Mouse (Mus musculus): ENCODE data around the gene Taar7a. TPM values are rescaled to one million over a fixed set of nuclear protein-coding genes. Genes with fewer than 3 reads are reported as not detected.

Gene Taar7a
- not detected for total RNA-seq (2021)
- long read RNA-seq, experiment 1: 0 reads
- long read RNA-seq, experiment 2: 0 reads

DNA sequence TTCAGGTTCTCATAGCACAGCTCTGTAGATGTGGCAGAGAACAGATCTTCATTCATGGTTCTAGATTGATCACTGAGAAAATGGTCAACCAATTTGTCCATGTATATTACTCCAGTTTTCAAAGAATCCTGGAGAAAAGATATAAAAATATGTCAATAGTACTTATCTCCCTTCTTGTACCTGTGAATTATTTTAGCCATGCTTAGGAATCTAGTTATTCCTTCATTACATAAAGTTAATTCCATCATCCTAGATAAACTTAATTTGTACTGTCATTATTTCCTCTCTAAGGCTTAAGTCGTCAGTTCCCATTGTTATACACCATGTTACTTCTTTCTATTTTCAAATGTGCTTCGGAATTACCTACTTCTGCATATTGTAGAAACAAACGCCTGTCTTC is at the start of gene Taar7a:
Gene Taar7a (minus strand): TSS at position 101 of the 400 bp plus-strand sequence.
- no peak for DNase-seq (ENCODE audit: low spot score)

DNA sequence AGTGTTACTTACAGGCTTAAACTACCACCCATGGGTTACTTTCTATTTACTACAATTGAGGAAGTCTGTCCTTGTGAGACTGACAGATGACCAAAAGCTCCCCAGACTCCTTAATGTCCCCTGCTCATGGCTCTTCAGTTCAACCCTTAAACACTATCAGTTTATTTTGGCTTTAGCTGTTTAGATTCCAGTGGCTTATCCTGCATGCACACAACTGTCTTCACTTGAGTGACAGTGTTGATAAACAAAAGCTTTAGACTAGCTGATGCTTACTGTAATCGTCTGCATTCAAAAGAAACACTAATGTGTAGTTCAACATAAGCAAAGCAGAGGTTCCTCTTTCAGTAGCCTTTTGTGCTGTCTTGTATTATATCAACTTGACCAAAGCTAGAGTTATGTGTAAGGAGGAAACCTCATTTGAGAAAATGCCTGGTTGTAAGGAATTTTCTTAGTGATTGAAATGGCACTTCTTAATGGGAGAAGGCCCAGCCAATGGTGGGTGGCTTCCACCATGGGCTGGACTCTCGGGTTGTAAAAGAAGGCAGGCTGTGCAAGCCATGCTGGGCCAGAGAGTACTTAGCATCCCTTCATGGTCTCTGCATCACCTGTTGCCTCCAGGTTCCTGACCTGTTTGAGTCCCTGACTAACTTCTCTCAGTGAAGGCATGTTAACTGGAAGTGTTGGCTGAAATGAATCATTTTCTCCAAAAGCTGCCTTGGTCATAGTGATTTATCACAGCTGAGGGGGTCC is 47.0 kb upstream of the Taar7a start:
- DNase-seq (ENCODE audit: low spot score): no peak

DNA sequence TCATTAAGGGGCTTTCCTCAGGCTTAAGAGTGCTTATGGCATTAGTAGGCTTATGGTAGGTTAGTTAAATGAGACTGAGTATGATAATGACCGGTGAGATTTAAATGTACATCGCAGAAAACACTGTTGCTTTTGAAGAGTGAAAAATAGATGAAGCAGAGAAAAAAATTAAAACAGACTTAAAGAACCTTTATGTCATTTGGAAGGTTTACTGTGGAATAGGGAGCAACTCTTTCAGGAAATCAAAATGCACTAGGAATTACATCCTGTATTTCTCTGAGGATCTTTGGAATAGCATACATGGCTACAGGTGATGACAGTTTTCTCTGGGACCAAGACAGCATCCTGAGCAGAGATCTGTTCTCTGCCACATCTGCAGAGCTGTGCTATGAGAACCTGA is 44.0 kb upstream of the Taar7a start, which contains the start of gene Taar7e:
Gene Taar7e (plus strand): TSS at position 301 of the 400 bp plus-strand sequence.
- DNase-seq (ENCODE audit: low spot score): no peak

DNA sequence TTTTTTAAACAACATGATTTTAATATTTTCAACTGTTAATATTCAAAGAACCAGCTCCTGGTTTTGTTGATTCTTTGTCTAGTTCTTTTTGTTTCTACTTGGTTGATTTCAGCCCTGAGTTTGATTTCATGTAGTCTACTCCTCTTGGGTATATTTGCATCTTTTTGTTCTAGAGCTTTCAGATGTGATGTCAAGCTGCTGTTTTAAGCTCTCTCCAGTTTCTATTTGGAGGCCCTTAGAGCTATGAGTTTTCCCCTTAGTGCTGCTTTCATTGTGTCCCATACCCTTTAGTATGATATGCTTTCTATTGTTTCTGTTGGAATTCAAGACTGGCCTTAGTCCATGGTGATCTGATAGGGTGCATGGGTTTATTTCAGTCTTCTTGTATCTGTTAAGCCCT is 38.1 kb upstream of the Taar7a start:
- no peak for DNase-seq (ENCODE audit: low spot score)

DNA sequence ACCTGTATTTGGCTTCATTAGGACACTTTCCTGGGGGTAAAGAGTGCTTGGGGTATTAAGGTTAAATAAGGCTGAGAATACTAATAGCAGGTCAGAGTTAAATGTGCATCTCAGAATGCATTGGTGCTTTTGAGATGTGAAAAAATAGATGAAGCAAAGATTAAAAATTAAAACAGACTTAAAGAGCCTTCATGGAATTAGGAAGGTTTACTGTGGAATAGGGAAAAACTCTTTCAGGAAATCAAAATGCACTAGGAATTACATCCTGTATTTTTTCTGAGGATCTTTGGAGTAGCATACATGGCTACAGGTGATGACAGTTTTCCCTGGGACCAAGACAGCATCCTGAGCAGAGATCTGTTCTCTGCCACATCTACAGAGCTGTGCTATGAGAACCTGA is 33.6 kb upstream of the Taar7a start, which contains the start of gene Taar7d:
Gene Taar7d (plus strand): TSS at position 301 of the 400 bp plus-strand sequence.
- DNase-seq (ENCODE audit: low spot score): no peak

DNA sequence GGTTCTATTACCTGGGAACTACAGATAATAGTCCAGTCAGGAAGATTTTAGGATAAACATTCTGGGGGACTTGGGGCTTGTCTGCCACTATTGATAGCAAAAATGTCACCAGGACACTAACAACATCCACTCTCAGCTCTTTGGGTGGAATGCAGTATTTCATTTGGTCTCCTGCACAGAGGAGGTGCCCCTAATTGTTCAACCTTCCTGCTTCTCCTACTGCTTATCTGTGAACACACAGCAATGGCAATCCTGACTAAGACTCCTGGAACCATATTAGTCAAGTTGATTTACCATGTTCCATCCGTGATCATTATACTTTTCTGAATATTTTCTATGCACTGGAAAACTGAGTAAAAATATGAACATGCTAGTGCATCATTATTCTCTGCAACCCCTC is 14.9 kb upstream of the Taar7a start:
- no peak for DNase-seq (ENCODE audit: low spot score)

DNA sequence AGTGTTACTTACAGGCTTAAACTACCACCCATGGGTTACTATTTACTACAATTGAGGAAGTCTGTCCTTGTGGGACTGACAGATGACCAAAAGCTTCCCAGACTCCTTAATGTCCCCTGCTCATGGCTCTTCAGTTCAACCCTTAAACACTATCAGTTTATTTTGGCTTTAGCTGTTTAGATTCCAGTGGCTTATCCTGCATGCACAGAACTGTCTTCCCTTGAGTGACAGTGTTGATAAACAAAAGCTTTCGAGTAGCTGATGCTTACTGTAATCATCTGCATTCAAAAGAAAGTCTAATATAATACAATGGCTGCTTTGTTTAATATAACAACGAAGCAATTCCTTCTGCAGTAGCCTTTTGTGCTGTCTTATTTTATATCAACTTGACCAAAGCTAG is 13.8 kb upstream of the Taar7a start:
- no peak for DNase-seq (ENCODE audit: low spot score)

DNA sequence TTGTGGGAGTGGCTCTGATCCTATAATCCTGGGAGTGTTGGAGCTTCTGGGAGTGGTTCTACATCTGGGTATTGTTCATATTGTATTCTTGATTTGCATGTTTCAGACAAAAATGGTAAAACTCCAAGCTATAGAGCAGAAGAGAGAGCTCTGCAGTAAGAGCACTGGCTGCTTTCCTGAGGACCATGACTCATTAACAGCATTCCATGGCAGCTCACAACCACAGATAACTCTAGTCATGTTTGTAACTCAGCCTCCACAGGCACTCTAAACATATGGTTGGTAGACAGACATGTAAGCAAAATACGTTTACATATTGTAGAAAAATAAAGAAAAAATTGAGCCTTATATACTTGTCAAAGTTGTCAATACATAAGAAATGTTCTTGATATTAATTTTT is 13.2 kb upstream of the Taar7a start:
- no peak for DNase-seq (ENCODE audit: low spot score)

DNA sequence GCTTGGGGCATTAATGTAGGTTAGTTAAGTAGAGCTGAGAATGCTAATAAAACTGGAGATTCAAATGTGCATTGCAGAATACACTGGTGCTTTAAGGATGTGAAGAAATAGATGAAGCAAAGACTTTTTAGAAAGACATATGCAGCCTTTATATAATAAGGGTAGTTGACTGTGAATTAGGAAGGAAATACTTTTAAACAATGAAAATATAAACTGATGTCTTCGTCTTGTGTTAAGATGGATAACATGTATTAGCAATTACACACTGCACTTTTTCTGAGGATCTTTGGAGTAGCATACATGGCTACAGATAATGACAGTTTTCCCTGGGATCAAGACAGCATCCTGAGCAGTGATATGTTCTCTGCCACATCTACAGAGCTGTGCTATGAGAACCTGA is 6.4 kb upstream of the Taar7a start, which contains the start of gene Taar7b:
Gene Taar7b (plus strand): TSS at position 301 of the 400 bp plus-strand sequence.
- no peak for DNase-seq (ENCODE audit: low spot score)

DNA sequence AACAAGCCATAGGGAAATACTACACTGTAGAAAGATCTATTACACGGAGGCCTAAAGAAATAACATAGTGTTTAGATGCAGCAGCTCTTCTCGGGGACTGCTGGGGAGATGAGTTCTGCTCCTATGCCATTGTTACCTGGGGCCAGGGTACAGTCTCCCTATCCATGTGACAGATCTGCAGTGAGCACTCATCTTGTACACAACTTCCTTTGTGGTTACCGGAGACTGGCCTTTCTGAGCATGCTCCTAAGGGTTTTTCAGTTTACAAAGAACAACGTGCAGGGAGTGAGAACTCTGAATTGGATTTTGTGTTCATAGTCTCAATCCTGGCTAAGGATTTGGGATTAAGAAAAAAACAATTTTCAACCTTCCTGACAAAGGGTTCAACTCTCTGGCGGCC is 6.9 kb downstream of the Taar7a start:
- no peak for DNase-seq (ENCODE audit: low spot score)

DNA sequence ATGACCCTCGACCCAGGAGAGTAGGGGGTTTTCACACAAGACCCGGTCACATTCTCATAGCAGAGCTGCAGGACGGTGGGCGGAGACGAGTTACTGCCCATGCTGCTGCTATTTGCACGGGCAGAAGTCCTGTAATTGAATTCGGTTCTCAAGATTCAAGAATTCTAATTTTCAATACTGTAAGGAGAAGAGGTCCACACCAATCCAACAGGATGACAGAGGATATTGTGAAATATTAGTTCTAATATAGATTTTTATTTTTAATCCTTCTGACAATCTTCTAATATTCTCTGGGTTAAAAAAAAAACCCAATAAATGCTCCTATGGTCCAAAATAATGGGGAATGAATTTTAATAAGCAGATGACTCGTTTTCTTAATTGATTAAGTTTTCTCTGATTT is 7.7 kb downstream of the Taar7a start, which contains the start of gene Taar6:
Gene Taar6 (minus strand): TSS at position 101 of the 400 bp plus-strand sequence.
- DNase-seq (ENCODE audit: low spot score): no peak

DNA sequence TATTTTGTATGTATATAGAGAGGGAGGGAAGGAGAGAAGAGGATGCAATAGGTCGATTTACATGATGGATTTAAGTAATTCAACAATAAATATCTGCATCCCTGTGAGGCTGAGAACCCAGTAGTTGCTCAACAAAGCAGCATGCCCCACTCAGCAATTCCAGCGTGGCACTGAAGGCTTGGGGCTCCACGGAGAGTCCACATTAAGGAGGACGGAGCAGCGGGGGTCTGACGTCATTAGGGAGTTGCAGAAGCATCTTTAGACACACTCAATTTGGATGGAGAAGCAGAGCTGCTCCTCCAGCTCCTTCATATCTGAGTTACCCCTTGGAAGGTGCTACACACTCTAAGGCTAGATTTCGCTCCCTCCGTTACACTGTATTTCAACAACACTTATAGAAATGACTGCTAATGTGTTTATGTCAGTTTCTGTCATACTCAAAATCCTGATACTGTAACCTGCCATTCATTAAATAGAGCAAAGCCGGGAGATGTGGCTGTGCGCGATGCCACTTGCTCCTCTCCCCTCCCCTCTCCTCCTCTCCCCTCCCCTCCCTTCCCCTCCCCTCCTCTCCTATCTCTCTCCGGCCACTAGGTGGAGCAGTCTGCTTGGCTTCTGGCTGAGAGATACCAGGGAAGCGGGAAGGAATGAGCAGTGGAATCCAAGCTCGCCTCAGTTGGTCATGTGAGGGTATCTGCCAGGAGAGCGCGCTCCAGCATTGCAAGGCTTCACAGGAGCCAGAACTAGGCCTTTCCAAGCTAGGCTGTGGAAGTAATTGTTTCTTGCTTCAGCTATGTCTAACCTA is 14.2 kb downstream of the Taar7a start:
- DNase-seq (ENCODE audit: low spot score): peak; percentile 51

DNA sequence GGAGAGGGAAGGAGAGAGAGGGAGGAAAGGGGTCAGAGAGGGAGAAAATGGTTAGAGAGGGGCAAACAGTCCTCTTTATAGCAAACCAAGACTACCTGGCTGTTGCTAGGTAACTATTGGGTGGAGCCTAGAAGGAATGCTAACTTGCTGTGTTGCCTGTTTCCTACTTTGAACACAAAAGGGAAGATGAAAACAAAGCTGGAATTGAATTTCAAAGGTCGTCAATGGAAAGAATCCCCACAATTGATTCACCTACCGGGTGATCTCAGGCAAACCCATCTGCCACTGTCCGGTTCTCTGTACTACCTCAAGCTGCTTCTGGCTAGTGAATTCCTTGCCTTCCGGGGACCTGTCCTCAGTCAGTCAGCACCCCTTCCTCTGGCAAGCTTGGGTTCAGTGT is 15.3 kb downstream of the Taar7a start:
- DNase-seq (ENCODE audit: low spot score): no peak

DNA sequence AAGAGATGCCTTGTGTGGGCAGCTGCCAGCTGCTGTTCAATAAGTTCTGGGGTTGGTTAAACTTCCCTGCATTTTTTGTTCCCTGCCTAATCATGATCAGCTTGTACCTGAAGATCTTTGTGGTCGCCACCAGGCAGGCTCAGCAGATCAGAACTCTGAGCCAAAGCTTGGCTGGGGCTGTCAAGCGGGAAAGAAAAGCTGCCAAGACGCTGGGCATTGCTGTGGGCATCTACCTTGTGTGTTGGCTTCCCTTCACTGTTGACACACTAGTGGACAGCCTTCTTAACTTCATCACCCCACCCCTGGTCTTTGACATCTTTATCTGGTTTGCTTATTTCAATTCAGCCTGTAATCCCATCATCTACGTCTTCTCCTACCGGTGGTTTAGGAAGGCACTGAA is 22.0 kb downstream of the Taar7a start:
- DNase-seq (ENCODE audit: low spot score): no peak

DNA sequence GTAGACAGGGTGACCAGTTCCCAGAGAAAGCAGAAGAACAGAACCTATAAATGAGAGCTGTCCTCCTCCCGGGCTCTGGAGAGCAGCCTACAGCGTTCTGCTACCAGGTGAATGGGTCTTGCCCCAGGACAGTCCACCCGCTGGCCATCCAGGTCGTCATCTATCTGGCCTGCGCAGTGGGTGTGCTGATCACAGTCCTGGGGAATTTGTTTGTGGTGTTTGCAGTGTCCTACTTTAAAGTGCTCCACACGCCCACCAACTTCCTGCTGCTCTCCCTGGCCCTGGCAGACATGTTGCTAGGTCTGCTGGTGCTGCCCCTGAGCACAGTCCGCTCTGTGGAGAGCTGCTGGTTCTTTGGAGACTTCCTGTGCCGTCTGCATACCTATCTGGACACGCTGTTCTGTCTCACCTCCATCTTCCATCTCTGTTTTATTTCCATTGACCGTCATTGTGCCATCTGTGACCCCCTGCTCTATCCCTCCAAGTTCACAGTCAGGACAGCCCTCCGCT is 22.6 kb downstream of the Taar7a start, which contains the start of gene Taar5:
Gene Taar5 (plus strand): TSS at position 51 of the 510 bp plus-strand sequence.
- DNase-seq (ENCODE audit: low spot score): no peak

DNA sequence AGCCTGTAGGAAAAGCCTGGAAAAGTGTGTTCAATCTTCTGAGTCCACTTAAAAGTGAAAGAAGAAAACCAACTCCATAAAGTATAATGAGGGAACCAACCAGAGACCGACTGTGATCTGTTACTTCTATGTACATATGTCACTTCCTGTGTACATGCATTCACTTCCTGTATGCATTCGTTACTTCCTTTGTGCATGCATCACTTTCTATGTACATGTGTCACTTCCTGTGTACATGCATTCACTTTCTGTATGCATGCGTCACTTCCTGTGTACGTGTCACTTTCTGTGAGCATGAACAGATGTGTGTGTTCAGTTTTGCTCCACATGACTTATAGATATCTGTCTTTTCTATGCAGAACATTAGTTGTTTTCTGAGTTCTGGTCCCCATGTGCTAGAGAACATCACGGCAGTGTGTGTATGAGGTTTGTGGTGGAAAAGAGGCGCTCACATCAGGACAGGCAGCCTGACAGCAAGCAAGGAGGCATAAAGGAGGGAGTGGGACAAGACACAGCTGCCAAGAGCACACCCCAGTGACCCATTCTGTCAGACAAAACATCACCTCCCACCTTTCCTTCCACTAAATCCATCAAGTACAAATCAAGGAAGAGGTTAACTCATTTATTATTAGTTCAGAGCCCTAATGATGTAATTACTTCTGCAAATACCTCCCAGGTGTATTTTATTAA is 28.2 kb downstream of the Taar7a start:
- DNase-seq (ENCODE audit: low spot score): no peak

DNA sequence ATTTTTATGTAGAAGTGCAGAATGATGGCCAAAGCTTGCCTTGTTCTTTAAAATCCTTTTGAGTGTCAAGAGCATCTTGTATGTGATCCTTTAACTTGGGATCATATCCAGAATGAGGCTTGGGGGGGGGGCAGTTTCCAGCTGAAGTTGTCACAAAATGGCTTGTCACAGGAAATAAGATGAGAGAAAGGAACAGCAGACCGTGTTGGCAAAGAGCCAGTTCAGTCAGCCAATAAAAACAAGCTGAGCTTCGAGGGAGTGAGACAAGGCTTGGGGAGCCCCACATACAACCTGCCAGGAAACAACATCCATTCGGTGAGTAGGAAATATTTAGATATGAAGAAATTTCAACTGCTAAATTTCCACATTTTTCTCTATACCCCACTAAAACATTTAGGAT is 29.8 kb downstream of the Taar7a start:
- no peak for DNase-seq (ENCODE audit: low spot score)

DNA sequence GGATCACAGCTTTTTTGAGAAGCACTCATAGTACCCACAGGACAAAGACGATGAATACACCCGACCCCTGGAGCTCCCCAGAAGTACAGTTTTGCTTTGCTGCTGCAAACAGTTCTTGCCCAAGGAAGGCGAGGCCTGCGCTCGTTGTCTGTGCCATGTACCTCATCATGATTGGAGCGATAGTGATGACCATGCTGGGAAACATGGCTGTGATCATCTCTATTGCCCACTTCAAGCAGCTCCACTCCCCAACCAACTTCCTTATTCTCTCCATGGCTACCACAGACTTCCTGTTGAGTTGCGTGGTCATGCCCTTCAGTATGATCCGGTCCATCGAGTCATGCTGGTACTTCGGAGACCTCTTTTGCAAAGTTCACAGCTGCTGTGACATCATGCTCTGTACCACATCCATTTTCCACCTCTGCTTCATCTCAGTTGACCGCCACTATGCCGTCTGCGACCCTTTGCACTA is 32.8 kb downstream of the Taar7a start, which contains the start of gene Taar4:
Gene Taar4 (plus strand): TSS at position 51 of the 472 bp plus-strand sequence.
- DNase-seq (ENCODE audit: low spot score): no peak

DNA sequence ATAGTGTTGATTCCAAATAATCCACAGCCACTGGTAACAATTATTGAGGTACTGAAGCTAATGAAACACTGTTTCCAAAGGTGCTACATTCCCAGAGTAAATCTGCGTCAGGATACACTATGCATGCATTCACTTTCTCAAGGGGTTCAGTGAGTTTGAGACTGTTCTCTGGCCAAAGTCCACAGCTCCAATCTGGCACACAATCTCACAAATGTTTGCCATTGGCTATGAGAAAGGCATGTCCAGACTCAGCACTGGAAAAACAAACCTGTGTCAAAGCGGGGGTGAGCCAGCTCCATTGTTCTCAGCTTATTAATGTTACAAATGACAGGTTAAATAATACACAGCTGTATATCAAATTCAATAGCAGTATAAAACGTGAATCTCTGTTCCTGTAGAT is 34.2 kb downstream of the Taar7a start:
- DNase-seq (ENCODE audit: low spot score): no peak

DNA sequence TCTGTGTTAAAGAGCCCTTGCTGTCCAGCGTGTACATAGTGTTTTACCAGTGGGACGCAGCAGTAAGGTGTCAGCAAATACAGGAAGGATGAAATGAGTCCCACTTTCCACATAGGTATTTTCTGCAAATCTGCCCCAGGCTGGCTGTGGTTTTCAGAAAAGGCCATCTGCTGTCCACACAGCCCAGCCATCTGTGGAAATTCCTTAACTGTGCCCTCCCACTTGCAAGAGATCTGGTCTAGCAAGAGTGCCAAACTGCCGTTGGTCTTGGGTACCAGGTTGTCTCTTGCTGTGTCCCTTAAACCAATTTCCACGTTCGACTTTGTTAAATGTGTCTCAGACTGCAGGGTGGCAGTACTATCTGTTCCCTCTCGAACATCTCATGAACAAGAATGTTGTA is 41.6 kb downstream of the Taar7a start:
- DNase-seq (ENCODE audit: low spot score): no peak

DNA sequence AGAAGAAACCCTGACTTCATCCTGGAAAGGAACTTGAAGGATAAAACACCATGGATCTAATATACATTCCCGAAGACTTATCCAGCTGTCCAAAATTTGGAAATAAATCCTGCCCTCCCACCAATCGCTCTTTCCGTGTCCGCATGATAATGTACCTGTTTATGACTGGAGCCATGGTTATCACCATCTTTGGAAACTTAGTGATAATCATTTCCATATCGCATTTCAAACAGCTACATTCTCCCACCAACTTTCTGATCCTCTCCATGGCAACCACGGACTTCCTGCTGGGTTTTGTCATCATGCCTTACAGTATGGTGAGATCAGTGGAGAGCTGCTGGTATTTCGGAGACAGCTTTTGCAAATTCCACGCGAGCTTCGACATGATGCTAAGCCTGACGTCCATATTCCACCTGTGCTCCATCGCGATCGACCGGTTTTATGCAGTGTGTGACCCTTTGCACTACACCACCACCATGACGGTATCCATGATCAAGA is 43.7 kb downstream of the Taar7a start, which contains the start of gene Taar3:
Gene Taar3 (plus strand): TSS at position 51 of the 498 bp plus-strand sequence.
- no peak for DNase-seq (ENCODE audit: low spot score)
